Mouse (Mus musculus) testis, adult 2 months (tissue): ENCODE results near the gene Ctse.

ENCODE experiments used
- CTCF ChIP-seq: fragments of 200-500 bp; IDR thresholded peaks from 2 replicates; pipeline ENCODE4 v1.5.1; 2012; ENCODE audit warnings: low read depth, mild to moderate bottlenecking, inconsistent platforms, low read length, moderate library complexity; ENCODE audit not compliant: control insufficient read depth, insufficient read depth, insufficient replicate concordance
- POLR2A ChIP-seq: fragments of 200-500 bp; IDR thresholded peaks from 2 replicates; pipeline ENCODE4 v1.6.1; 2012; ENCODE audit warnings: low read depth, mild to moderate bottlenecking, inconsistent platforms, low read length, moderate library complexity; ENCODE audit not compliant: control insufficient read depth

DNA sequence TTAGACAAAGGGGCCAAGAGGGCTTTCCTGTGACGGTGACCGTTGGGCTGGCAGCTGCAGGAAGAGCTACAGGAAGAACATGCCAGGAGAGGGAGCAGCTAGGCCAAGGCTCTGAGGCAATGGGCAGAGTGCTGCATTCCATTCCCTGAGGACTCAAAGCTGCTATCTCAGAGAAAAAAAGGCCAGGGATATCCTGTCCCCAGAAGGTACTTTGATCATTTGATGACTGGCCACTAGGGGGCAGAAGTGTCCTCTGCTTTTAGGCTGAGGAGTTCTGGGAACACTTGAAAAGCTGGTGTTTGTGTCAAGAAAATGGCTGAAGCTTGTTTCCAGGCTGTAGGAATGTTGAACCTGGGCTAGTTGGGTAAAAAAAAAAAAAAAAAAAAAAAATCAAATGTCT lies 74.3 kb downstream of the Ctse start:
- TF ChIP-seq CTCF (peak; percentile 33; the same call in 1 of the 2 replicates), POLR2A (no peak)
